In the genomic region with DNA sequence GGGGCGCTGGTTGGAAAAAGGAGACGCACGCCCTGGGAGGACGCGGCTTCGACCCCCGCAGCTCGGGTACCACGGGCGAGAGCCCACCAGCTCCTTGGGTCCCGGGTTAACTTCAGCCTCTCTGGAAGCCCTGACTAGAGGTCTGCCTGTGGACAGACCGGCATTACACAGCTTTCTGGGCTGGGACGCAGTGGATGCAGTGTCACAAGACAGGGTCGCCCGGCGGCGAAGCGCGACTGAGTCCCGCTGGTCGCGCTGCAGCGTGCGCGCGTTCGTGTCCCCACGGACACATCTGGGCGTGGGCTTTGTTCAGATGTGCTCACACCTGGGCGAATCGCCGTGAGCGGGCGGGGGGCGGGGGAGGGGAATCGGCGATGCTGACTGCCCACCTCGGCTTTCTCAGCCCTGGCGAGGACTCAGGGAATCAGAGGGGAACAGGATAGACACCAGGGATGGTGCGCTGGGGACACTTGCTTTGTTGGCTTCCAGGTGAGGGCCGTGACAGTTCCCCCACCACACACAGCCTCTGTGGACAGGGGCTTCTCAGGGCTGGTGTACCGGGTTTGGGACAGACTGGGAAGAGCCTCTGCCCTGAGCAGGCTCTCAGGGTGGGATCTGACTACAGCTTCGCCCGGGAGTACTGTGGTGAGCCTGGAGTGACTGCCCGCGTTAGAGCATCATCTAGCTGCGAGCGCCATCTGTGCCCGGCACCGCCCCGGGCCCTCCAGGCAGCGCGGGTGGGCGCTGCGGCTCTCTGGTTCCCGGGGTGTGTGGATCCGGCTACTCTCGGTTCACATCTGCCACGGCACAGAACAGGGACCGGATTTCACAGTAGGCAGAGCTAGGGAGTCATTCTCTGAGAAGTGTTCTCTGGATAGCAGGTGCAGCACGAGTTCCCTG, we compare ENCODE assay signal across 8 mouse cellular contexts. TPM values are rescaled to one million over a fixed set of nuclear protein-coding genes. Genes with fewer than 3 reads are reported as not detected.
DNase-seq lines count a peak whose midpoint lies in the region; ATAC-seq and TF ChIP-seq lines count a peak whose summit lies in the region.

No protein-coding gene starts in this region.

- no peak overlapping the region for H3K27ac ChIP-seq in lung, embryonic 14.5 days (ENCODE audit: low read depth)
- no peak overlapping the region for H3K27ac ChIP-seq in macrophage
- no peak overlapping the region for H3K27ac ChIP-seq in small intestine, adult 2 months (ENCODE audit: insufficient read depth, low read depth, low read length)

- peak overlapping the region; percentile 61 for H3K4me3 ChIP-seq in lung, embryonic 14.5 days (ENCODE audit: low read depth, low read length)
- peak overlapping the region; percentile 18; the same call in 1 of the 2 replicates for H3K4me3 ChIP-seq in macrophage (ENCODE audit: inconsistent target)
- H3K4me3 ChIP-seq in small intestine, adult 2 months (ENCODE audit: low read depth, low read length): peak overlapping the region; percentile 65

- H3K79me2 ChIP-seq in macrophage (ENCODE audit: inconsistent target): no peaks in the 10 kb centered on the region

- DNase-seq in lung, embryonic 14.5 days: peak; percentile 47
- no peak for DNase-seq in lung, adult 18-20 months
- peak; percentile 73 for DNase-seq in cerebellum, adult 9-11 months
- DNase-seq in frontal cortex, postnatal 25 days (ENCODE audit: low spot score in 2 of 2): peak; percentile 44 to 53
- peak; percentile 67 to 71 for DNase-seq in layer of hippocampus, postnatal 14 days (ENCODE audit: low spot score in 2 of 2)
- DNase-seq in ovary, adult 18-20 months (ENCODE audit: low spot score): no peak

- no peaks in the 10 kb centered on the region for H3K9me3 ChIP-seq in lung, embryonic 14.5 days (ENCODE audit: low read depth, low read length)

- ATAC-seq in lung, embryonic 14.5 days (ENCODE audit: insufficient read depth): peak; percentile 73

- under 1% methylated on average over 61 of the region's 61 CpGs for WGBS in lung, embryonic 14.5 days
- 2% methylated on average over 50 of the region's 61 CpGs for WGBS in macrophage (ENCODE audit: missing documents)
- WGBS in small intestine, adult 2 months: 1% methylated on average over 61 of the region's 61 CpGs

- H3K9ac ChIP-seq in lung, embryonic 14.5 days: peak overlapping the region; percentile 55

- H3K27me3 ChIP-seq in lung, embryonic 14.5 days (ENCODE audit: insufficient read depth, low read length): 0 out of 2 replicates have a peak, but pooled peaks cover 3% of the 10 kb centered on the region
- H3K27me3 ChIP-seq in small intestine, adult 2 months (ENCODE audit: control insufficient read depth, insufficient read depth, low read length): peaks cover 22% of the 10 kb centered on the region; the same call in 1 of the 2 replicates

- TF ChIP-seq CTCF in lung, embryonic 14.5 days (IDR thresholded peaks at IDR 0.05; ENCODE audit: low read depth): no peak
- no peak for TF ChIP-seq CTCF in small intestine, adult 2 months (IDR thresholded peaks at IDR 0.05; ENCODE audit: extremely low read depth, insufficient read length, insufficient replicate concordance, low read depth, low read length)

- peak overlapping the region; percentile 99 for H3K4me2 ChIP-seq in lung, embryonic 14.5 days

- TF ChIP-seq POLR2A in small intestine, adult 2 months (IDR thresholded peaks at IDR 0.05; ENCODE audit: low read depth, low read length): no peak

- H3K36me3 ChIP-seq in lung, embryonic 14.5 days (ENCODE audit: insufficient read depth): no peaks in the 10 kb centered on the region
- no peaks in the 10 kb centered on the region for H3K36me3 ChIP-seq in macrophage (ENCODE audit: inconsistent target)
- no peaks in the 10 kb centered on the region for H3K36me3 ChIP-seq in small intestine, adult 2 months (ENCODE audit: control insufficient read depth, insufficient read depth, low read length)

- H3K4me1 ChIP-seq in lung, embryonic 14.5 days (ENCODE audit: insufficient read depth): no peaks in the 10 kb centered on the region
- H3K4me1 ChIP-seq in small intestine, adult 2 months (ENCODE audit: control insufficient read depth, insufficient read depth, insufficient read length, low read length): peaks cover 9% of the 10 kb centered on the region

RNA-seq across cellular contexts. Expression of a gene that starts 0.9 kb away (rescaled TPM):
- polyA plus RNA-seq in lung, embryonic 14.5 days (2014; fragmentation: Nextera tagmentation; extraction: Ambion mirVana): 19.8 and 20.6 TPM in 2 replicates
- total RNA-seq in layer of hippocampus, postnatal 14 days (2021): 100 to 1,000 TPM; 447 to 466 TPM
- total RNA-seq in macrophage (2018; cell fraction: chromatin; rRNA removed): 10 to 100 TPM in 11 of 26 experiments, 1 to 10 TPM in 15; 1.1 to 22.6 (median 4.9) TPM
- total RNA-seq in macrophage (2018; cell fraction: cytosol; rRNA removed): 10 to 100 TPM in 1 of 26 experiments, 1 to 10 TPM in 13, under 1 TPM in 12; 0.24 to 11.2 (median 2.8) TPM
- 10 to 100 TPM in 7 of 26 experiments, 1 to 10 TPM in 18, under 1 TPM in 1; 0.85 to 16.5 (median 5.4) TPM for total RNA-seq in macrophage (2018; cell fraction: nucleus; rRNA removed)
- polyA plus RNA-seq in macrophage (2018): 3.0 to 9.9 TPM (median 4.8 TPM) in 3 replicates
- polyA plus RNA-seq in small intestine, adult 2 months (2012; rRNA removed): 0.06 and 0.10 TPM in 2 replicates

Comparison
In these comparisons a context has a peak if more than half of its experiments do, and no peak if none do; other contexts are left out.
1. DNase-seq: peak in lung, embryonic 14.5 days (single experiment), cerebellum, adult 9-11 months (single experiment), frontal cortex, postnatal 25 days (2 of 2) and layer of hippocampus, postnatal 14 days (2 of 2); none in lung, adult 18-20 months (0 of 2) and ovary, adult 18-20 months (single experiment).
2. Peak in every context shown above with its lines, with median percentiles within 50 percentile points of each other: H3K4me3 ChIP-seq.